Mouse (Mus musculus) 3134 (cell line): Measurements from ENCODE around the gene Nat8f5.
"Not testable (repeated sequence)": the region's sequence is repeated elsewhere in the genome, so short reads cannot be mapped to it uniquely, and the experiment has no call there.

Experiments used
- DNase-seq: peaks from one replicate; pipeline ENCODE4 v3.0.0-alpha.2; 2011; ENCODE audit warnings: low spot score; ENCODE audit not compliant: insufficient read length; ENCODE audit errors: extremely low read depth

Nat8f5 gene

DNA sequence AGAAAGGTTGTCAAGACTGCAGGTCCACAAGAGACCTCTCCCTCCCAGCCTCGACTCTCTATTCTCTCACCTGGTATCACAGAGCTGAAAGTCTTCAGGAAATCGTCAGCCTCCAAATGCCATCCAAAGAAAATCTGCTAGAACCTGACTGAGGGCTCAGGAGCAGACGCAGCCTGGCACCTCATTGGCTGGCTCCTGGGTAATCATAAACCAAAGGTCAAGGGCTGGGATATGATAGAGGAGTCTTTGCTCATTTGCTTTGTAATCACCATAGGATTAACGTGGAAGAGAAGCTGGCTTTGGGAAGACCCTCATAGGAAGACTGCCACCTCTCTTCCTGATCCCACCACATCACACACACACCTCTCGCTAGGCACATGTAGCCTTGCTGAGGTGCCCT lies at the start of gene Nat8f5, which contains the start of gene Nat8f6:
TSS of gene Nat8f5 (minus strand) at position 136 of the 400 bp plus-strand sequence.
TSS of gene Nat8f6 (minus strand) at position 118 of the 400 bp plus-strand sequence.
- no peak for DNase-seq

DNA sequence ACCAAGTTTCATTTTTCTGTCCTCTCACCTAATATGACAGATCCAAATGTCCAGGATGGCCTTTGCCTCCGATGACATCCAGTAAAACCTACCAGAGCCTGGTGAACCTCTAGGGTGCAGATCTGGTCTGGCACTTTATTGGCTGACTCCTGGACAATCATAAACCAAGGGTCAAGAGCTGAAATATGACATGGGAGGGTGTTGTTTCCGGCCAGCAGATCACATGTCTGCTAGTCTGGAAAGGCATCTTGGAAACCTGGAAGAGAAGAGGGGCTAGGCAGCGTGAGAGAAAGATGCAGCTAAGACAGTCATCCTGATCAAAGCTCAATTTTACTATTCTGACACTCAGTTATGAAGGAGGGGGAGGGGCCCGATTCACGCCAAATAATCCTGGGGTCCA lies 48.2 kb upstream of the Nat8f5 start, which contains the start of gene Nat8f2:
TSS of gene Nat8f2 (minus strand) at position 153 of the 400 bp plus-strand sequence.
- DNase-seq, result not testable (repeated sequence)

DNA sequence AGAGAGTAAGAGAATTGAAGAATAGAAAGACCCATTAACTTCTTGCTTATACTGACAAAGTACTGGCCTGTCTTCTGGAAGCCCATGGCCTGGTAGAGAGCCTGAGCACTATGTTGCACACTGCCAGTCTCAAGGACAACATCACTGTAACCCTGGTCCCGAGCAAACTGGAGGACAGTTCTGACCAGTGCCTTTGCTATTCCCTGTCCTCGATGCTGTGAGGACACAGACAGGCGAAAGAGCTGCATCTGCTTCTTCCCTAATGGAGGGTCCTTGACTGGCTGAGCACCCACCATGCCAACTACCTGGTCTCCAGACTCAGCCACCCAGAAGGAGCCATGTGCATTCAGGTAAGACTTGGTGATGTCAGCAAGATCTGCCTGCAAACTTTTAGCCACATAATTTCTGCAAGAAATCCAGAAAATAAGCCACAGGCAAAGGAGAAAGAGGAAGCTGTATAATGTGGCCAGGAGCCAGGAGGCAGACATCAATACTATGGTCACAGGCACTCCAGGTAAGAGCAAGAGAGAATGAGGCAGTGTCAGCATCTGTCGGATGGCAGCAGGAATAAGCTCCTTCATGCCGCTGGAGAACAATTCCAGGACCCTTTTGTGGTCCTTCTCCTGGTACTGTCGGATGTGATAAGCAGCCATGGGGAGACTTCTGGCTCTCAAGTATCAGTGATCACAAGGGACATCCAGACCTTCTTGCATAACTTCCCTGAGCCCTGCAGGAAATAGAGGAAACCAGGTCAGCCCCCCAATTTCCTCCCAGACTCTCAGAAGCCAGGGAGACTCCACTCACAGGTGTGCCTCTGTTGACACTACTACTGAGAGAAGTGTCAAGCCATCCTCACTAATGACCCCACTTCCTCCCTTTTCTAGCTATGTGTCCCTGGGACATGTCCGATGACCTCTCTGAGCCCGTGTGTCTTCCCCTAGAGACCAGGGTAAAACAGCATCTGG lies 47.2 kb upstream of the Nat8f5 start:
- no peak for DNase-seq

- DNase-seq, result not testable (repeated sequence)
Measured at GRCm38 (mm10) chr6:85866995-85867394, 46.2 kb upstream of the Nat8f5 start.

- not testable (repeated sequence) for DNase-seq
Measured at GRCm38 (mm10) chr6:85866166-85866565, 45.4 kb upstream of the Nat8f5 start.

DNA sequence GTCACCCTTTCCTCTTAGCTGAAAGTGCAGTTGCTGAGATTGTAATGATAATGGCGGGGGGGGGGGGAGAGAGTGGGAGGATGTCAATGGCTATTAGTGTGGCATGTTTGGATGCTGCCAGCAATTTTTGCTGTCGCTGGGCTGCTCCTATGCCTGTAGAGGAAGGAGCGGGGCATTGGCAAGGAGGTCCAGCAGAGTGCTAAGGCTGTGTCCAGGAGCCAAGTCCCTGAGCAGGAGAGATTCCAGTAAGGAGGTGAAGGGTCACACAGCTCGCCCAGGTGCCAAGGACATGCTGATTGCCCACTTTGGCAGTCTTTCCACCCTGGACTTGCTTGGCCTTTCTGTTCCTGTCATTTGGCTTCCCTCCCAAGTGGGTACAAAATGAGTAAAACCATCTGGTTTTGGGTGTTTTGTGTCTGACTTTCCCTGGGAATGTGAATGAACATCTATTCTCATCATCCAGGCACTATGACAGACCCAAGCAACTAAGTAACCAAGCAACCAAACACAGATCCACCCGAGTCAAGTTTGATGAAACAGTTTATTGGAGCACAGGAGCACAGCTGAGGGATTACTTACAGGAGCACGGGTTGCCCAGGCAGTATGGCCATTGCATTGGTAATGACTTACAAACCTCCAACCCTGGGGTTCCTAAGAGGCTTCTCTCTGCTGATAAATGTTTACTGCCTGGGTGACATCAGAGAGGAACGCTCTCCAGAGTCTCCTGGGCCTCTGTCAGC lies 44.3 kb upstream of the Nat8f5 start:
- DNase-seq, result not testable (repeated sequence)

DNA sequence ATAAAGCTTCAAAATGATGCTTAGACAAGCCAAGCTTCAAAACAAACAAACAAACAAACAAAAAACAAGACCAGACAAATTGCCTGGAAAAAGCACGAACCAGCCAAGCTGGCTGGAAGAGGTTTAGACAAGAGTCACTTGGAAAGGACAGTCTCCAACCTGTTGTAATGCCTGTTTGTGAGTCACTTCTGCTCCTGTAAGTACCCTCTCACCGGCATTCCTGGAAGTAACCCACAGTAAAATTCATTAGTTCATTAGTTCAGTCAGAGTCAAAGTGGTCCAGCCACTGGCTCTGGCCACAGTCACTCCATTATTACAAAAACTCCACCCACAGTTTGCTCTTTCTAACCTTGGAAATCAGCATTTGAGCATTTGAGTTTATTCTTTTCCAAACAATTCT lies 43.1 kb upstream of the Nat8f5 start:
- no peak for DNase-seq

GRCm38 (mm10) chr6:85863136-85863535 lies 42.4 kb upstream of the Nat8f5 start:
- DNase-seq, result no peak

- no peak for DNase-seq
Measured at GRCm38 (mm10) chr6:85862565-85862964, 41.8 kb upstream of the Nat8f5 start.

- no peak for DNase-seq
Measured at GRCm38 (mm10) chr6:85861247-85861646, 40.5 kb upstream of the Nat8f5 start.

- DNase-seq, result peak; percentile 8
Measured at GRCm38 (mm10) chr6:85856194-85856678, 35.5 kb upstream of the Nat8f5 start.

- DNase-seq, result no peak
Measured at GRCm38 (mm10) chr6:85853481-85853880, 32.7 kb upstream of the Nat8f5 start.

DNA sequence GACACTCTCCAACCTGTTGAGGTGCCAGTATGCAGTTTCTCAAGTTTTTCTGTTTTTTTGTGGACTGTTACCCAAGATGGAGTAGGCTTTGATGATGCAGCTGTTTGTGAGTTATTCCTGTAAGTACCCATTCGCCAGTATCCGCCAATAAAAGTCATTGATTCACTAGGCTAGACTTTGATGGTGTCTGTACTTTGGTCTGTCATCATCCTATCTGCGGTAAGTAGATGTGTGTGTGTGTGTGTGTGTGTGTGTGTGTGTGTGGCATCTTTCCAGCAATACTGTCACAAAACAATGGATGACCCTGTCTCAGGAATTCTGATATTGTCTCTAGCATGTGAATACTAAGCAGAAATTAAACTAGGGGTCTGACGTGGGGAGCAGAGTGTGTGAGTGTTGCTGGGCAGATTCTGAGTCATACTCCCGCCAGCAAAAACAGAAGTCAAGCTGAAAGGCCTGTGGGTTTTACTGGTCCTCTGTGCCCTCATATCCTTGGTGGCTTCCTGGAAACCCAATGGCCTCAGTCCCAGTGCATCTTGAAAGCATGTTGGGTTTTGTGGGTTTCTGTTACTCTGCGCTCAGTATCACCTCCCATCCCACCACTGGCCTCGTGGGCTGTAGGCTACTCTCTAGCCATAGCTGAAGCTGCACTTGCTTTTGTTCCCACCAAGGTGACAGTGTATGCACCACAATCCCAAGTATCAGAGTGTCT lies 30.4 kb upstream of the Nat8f5 start:
- no peak for DNase-seq

DNA sequence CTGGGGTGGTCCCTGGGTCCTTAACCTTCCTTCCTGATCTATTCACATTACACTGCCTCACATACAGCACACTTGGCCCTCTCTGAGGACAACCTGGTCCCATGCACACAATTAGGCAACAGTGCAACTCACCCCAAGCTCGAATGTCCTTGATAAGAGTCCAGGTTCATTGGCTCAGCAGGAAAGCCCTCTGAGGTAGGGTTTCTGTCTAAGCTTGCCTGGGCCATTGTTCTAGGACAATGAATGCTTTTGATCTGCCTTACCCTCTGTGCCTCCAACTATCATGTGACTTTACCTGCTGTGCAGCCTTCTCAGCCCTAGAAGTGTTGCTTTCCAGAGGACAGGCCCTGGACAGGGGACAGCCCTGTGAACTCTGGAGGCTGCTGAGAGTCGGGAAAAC lies 28.5 kb upstream of the Nat8f5 start:
- DNase-seq, result no peak

DNA sequence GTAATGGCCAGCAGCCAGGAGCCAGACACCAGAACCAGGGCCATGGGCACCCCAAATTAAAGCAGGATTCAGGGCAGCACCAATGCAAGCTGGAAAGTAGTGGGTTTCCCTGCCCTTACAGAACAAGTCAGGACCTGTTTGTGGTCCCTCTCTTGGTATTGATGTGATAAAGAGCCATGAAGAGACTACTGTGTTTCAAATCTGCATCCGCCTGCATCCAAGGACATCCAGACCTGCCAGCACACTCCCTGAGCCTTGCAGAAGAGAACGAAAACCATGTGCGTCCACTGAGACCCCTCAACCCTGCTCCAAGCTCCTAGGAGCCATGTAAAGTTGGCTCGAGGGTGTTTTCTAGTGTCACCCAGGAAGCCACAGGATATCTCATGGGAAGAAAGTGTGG lies 27.4 kb upstream of the Nat8f5 start:
- DNase-seq, result no peak

DNA sequence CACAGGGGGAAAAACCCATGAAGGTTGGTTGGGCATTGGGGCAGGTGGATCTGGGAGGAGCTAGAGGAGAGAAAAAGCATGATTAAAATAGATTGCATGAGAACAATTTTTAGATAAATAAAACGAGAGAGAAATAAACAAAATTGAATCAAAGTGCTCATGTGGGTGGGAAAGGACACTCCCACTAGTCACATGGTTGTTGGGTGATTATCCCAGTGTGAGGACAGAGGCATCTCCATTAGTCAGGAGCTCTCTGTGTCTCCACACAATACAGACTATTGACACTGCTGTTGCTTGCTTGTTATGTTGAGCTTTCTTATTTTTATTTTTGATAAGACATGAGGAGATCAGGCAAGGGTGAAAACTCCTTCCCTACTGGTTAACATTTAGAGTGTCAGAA lies 26.1 kb upstream of the Nat8f5 start:
- DNase-seq, result no peak

- DNase-seq, result not testable (repeated sequence)
Measured at GRCm38 (mm10) chr6:85843677-85844458, 23.1 kb upstream of the Nat8f5 start.

- DNase-seq, result no peak
Measured at GRCm38 (mm10) chr6:85839982-85840381, 19.2 kb upstream of the Nat8f5 start.

DNA sequence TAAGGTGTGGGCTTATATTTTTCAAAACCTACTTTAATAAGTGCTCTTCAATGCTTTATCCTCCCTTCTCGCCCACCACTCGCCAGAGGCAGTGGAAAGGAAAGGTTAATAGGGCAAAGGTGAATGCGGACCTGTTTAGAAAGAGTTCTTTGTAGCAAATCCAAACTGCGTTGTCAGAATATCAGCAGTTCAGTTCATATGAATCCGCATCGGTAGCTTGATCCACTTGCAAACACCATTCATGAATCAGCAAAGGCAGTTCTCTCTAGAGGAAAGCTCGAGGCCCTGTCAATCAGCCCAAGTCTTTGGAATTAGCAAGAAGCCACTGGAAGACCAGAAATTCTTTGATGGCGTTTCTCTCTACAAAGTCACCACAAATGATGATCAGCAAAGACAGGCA lies 17.9 kb upstream of the Nat8f5 start:
- no peak for DNase-seq

GRCm38 (mm10) chr6:85837307-85837706 lies 16.5 kb upstream of the Nat8f5 start:
- DNase-seq, result not testable (repeated sequence)
